Mouse (Mus musculus) ES-CJ7 (cell line): ENCODE data around the gene Zfp512b.

Experiments used
- DNase-seq: peaks from one replicate; pipeline ENCODE4 v3.0.0; 2011; ENCODE audit warnings: low read depth, low spot score

The Zfp512b gene

DNA sequence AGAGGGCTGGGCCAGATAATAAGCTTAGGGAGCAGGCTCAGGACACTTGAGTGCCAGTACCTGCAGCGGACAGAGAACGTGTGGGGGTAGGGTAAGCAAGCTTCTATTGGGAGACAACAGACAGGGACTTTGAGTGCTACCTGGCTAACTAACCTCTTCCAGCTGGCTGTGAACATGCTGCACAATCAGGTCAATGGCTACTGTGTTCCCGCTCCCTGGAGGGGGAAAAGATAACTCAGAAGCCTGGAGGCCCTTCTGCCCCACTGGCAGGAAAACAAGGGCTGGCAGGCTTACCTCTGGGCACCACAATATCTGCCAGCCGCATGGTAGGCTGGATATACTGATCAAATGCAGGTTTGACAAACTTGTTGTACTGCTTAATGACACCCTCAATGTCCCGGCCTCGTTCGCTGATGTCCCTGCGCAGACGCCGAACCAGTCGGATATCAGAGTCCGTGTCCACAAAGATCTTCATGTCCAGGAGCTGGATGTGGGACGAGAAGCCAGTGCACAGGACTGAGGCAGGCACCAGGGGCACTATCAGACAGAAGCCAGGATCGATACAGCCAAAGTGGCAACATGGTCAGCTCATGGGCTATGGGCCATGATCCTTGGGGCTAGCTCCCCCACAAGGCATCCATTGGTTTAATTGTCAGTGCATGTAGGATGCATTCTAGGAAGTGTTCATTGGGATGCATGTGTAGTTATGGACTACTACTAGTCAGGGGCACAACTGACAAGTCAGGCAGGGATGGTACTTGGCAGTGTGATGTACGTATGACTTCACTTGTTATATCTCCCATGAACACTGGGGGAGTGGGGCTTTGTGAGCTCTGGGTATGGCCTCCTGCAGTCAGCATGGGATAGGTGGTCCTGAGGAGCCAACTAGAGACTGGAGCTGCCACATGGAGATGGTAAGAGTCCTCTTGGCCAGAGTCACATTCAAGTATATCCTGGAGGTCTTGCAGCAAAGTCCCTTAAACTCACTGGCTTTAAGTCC is 19.4 kb downstream of the Zfp512b start:
- DNase-seq, result no peak

DNA sequence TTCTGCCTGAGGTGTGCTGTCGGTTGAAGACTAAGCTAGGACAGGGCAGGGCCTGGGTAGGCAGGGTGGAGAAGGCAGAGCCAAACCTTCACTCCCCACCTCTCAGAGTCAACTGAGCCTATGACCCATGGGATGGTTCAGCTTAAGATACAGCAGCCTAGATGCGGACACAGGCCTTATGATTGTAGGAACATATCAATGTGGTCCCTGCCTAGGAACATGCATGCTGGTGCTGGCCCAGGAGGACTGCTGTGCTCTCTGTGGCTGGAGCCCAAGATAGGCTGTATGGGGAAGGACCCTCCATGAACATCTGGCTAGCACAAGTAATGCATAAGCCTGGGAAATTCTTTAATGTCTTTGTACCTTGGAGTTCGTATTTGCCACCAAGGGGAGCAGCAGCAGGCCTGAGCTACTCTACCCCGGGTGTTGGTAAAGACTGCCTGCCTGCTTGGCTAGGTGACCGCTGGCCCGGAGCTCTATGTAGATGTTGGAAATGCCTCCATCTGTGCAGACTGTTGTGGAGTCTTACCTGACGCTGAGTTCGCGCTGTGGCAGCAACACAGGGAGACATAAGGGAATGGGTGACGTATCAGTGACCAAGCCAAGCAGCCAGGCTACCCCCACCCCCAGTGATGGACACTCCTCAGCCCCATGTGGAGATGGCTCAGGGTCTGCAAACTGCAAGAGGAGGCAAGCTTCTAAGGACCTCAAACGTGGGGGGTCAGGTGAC is 20.5 kb downstream of the Zfp512b start:
- no peak for DNase-seq

DNA sequence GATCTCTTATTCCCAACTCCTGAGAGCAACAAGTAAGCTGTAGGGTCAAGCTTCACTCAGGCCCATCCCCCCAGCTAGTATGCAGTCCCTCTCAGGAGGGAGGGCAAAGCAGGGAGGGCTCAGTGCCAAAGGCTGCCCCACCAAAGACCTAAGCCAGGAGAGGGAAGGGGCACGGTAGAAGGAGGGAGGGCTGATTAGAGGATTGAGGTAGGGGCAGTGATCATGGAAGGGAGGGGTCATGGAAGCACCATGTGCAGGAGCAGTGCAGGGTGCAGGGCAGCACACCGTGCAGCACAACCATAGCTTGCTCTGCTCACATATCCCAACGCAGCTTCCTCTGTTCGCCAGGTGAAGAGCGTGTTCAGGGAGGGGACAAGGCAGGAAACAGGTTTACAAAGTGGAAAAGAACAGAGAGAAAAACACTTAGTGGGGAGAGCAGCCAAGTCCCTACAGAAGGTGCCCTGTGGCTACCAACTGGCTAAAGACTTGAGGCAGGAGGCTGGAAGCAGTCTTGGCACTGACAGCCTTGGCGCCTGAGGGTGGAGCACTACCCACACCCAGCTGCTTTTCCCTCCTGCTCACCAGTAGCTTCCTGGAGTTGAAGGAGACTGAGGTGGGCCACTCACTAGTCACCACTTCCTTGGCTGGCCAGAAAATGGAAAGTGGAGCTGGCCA is 21.5 kb downstream of the Zfp512b start:
- no peak for DNase-seq

DNA sequence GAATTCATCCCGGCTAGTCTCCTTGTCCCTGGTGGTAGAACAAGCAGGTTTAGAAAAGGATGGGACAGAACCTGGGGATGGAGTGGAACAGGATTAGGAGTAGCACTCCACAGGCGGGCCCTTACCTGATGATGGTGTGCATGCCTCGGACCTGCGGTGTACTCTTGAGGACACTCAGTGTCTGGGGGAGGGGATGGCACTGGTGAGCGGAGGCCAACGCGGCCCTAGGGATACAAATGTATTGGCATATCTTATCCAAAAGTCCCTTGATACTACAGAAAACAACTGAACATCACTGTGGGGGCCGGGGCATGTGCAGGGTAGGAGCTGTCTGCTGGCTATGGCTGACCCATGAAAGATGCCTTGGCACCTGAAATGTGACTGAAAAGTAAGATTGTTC is 22.2 kb downstream of the Zfp512b start:
- no peak for DNase-seq

DNA sequence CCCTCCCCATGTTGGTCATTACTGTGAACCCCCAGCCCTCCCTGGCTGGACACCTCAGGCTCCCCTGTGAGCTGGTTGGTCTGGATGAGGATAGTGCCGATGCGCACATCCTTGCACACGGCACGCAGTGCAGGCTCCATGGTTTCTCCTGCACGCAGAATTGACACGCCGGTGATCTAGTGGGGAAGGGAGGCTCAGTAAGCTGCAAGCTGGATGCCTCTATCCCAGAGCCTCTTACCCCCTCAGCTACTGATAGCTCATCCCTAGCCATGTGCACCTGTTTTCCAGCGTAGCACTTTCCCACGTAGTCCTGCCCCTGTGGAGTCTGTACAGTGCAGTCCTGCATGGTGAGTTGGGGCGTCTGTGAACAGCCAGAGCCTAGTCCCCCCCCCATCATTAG is 22.7 kb downstream of the Zfp512b start:
- DNase-seq, result no peak

DNA sequence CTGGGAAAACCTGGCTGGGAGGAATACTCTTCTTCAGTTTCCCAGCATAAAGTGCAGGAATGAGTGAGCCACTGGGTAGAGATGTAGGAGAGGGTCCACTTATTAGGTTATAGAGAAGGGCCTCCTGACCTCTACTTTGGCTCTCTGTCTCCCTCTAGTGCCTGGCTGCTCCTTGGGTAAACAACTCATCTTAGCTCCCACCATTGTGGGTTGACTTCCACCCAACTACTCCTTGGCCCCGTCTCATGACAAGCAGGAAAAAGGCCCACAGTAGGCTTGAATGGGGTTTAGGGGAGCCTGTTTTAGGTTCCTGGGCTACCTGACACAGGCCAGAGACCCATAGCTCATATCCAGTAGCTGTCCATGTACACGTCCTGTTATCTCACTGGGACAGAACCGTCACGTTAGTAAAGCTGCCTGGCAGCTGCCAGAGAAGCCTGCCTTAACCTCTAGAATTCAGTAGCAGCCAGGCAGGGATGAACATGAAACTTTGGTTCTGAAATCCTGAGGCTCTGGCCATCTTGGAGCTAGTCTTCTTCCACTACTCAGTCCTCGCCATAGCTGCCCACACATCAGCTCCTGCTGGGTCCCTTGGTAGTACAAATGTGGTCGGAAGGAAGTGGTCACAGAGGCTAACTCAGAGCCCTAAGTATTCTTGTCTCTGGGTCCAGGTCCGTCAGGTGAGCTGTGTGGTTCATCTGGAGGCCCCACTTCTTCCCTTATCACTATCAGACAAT is 24.2 kb downstream of the Zfp512b start:
- DNase-seq, result peak; percentile 55

DNA sequence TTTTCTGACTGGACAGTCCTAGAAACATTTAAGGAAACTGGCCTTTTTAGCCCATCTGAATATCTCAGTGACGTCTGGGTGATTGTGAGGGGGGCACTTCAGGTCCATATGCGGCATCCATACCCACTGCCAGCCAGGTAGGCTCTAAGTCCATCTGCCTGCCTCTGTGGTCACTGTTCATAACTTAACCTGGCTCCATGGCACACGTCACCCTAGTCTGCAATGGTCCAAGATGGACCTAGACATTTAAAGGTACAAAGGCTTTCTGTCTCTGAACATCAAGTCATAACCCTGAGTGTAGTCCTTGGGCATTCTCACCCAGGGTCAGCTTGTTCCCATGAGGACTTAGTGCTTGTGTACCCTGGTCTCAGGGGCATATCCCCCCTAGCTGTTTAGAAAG is 25.3 kb downstream of the Zfp512b start:
- no peak for DNase-seq

DNA sequence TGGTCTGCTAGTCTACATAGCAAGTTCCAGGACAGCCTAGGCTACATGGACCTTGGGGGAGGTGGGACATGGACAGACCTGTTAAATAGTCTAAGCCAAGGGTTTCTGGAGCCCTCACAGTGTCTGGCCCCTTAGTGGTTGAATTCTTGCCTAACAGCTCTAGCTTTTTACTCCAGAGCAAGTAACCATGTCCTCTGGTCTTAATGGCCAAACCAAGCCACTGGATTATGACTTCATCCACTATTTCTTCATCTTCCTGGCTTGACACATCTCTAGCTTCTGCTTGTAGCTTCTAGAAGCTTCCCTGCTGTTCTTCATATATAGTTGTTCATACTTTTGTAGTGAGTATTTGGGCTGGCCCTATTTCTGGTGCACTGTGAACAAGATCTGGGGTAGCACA is 38.8 kb downstream of the Zfp512b start:
- no peak for DNase-seq

DNA sequence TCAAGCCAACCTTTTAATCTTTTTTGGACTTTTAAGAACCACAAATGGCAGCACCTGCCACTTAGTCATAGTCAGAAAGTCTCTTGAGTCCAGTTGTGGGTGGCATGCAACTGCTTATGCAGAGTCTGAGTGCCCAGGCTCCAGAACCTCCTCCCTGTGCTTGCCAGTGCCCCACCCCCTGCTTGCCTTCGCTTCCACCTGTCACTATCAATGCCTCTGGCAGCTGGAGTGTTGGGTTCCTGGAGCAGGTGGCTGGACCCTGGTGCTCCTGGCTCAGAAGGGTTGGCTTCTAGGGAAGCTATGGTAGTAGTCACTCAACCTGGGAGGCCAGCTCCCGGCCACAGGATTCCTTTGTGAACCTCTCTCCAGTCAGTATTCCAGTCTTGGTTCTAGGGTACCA is 42.4 kb downstream of the Zfp512b start:
- DNase-seq, result no peak

DNA sequence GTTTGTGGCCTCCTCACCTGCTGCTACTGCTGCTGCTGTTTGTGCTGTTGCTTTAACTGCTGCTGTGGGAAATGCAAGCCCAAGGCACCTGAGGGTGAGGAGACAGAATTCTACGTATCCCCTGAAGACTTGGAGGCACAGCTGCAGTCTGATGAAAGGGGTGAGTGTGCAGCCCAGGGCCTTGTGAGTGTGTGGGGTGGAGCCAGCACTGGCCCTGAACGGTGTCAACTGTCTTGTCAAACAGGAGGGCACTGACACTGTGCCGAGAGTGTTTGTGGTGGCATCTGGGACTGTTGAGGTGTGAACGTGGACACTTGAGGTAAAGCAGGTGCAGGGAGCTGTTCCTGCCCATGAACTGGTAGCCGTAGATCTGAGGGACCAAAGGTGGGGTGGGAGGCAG is 43.9 kb downstream of the Zfp512b start:
- no peak for DNase-seq

DNA sequence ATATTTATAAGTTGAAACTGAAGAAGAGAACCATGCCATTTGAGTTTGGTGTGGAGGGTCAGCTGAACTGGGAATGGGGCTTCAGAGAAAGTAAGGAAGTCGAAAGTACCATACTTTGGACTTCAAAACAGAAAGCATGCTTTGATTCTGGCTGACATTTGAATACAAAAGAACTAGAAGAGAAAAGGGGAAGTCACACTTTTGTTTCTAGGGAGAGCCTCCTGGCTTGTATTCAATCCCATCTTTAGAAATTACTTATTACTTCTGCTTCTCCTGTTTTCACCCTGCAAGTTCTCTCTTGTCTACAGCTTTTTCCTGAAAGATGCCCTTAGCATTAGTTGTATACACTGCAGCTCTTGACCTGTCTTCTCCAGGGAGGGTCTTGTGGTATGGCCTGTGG is 44.4 kb downstream of the Zfp512b start:
- no peak for DNase-seq

DNA sequence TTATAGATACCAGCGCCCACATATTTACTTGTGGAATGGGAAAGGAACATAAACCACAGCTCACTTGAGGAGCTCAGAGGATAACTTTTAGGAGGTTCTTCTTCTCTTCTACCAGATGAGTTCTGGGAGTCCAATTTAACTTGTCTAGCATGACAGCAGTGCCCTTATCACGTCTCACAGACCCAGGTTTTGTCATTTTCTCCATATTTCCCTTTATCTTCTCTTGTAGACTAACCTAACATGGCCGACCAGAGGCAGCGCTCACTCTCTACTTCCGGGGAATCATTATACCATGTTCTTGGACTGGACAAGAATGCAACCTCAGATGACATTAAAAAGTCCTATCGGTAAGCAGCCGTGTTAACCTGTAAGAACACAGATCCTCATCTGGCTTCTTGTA is 46.5 kb downstream of the Zfp512b start:
- DNase-seq, result no peak

DNA sequence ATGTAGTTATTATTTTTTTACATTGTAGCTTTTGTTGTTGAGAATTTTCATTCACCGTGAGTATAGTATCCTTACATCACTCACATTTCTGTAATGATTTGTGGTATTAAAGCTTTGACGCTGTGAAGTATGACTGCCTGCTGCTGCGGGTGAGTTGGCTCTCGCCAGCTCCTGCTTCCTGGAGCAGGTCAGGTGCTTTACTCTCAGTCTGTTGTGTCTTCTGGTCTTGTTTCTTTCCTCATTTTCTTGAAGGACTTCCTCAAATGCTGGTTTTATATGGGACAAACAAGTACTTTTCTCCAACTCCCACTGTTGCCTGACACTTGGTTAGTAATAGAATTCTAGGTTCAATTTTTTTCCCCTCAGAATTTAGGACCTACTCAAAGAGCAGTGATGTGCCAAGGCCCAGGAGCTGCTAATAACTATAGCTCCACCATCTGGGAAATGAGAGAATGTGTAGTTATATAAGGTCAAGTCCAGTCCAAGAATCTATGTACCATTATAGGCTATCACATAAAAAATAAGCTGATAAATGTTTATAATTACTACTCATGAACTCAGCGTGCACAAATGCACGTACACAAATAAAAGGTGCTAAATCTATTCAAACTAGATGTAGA is 50.7 kb downstream of the Zfp512b start:
- no peak for DNase-seq

DNA sequence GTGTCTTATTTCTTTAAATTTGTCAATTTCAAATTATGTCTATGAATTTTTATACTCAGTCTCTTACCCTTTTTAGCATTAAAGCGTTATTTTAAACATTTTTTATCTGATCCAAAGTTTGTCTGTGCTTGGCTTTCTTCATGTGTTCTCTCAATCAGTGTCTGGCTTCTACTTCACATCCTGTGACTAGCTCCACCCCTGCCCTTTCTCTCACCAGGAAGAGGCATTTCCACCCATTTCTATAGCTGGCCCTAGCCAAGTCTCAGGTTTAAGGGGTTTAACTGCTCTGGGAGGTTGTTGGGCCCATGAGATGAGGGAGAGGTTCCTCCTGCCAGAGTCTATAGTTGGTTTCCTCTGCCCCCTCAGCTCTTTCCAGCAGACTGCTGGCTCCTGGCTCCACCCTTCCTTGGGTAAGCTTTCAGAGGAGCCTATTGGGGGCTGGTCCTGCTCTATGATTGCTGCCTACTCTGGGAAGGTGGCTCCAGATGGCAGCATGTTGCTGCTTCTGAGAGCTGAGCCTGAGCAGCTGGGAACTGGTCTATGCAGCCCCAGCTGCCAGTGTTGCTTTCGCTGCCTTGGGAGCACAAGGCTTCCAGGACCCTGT is 55.1 kb downstream of the Zfp512b start:
- peak; percentile 50 for DNase-seq

DNA sequence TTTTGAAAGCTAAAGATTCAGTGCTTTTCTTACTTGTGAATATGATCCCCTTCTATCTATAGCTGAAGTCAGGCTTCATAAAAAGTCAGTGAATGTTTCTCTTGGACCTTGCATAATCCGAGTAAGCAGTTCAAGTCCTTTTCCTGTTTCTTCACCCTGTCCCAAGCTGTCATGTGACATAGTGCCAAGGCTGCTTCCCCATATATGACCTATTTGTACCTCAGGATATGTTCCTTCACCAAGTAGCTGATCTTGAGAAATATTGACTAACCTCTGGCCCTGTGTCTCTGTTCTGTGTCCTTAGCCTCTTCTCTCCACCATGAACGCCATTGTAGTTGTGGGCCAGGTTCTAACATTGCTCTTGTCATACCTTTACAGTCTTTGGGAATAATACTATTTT is 56.2 kb downstream of the Zfp512b start:
- DNase-seq, result no peak

DNA sequence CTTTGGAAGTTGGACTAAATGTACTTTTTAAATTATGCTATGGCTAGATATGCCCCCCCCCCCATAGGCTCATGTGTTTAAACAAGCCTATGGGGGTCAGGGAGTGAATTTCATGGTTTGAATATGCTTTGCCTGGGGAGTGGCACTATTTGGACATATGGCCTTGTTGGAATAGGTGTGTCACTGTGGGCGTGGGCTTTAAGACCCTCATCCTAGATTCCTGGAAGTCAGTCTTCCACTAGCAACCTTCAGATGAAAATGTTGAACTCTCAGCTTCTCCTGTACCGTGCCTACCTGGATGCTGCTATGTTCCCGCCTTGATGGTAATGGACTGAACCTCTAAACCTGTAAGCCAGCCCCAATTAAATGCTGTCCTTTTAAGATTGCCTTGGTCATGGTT is 60.0 kb downstream of the Zfp512b start:
- no peak for DNase-seq
